Mouse (Mus musculus) bone marrow, adult 2 months (tissue): ENCODE data around the gene Chchd6.

Source experiments
- CTCF ChIP-seq: fragments of 200-500 bp; IDR thresholded peaks from 2 replicates; pipeline ENCODE4 v1.5.1; 2011; ENCODE audit warnings: low read length, control low read depth; ENCODE audit not compliant: control insufficient read depth, insufficient read depth
- POLR2A ChIP-seq: fragments of 200-500 bp; IDR thresholded peaks from 2 replicates; pipeline ENCODE4 v1.6.1; 2011; ENCODE audit warnings: low read depth, mild to moderate bottlenecking, control low read depth, low read length, borderline replicate concordance; ENCODE audit not compliant: control insufficient read depth

- TF ChIP-seq CTCF (no peak), POLR2A (no peak)
Observed at GRCm38 (mm10) chr6:89430749-89431148, 164.7 kb downstream of the Chchd6 start.
